Mouse (Mus musculus): ENCODE results near the gene Snrpb2.

GRCm38 (mm10) chr2:143019727-143020126 lies 43.1 kb upstream of the Snrpb2 start:
- TF ChIP-seq CTCF (IDR thresholded peaks at IDR 0.05; ENCODE audit: low read depth) (no peak), EP300 (IDR thresholded peaks at IDR 0.05; ENCODE audit: low read depth) (no peak)

Data from liver, embryonic 14.5 days (tissue).